Comparison of ENCODE assay signal across 8 mouse cellular contexts in the genomic region with DNA sequence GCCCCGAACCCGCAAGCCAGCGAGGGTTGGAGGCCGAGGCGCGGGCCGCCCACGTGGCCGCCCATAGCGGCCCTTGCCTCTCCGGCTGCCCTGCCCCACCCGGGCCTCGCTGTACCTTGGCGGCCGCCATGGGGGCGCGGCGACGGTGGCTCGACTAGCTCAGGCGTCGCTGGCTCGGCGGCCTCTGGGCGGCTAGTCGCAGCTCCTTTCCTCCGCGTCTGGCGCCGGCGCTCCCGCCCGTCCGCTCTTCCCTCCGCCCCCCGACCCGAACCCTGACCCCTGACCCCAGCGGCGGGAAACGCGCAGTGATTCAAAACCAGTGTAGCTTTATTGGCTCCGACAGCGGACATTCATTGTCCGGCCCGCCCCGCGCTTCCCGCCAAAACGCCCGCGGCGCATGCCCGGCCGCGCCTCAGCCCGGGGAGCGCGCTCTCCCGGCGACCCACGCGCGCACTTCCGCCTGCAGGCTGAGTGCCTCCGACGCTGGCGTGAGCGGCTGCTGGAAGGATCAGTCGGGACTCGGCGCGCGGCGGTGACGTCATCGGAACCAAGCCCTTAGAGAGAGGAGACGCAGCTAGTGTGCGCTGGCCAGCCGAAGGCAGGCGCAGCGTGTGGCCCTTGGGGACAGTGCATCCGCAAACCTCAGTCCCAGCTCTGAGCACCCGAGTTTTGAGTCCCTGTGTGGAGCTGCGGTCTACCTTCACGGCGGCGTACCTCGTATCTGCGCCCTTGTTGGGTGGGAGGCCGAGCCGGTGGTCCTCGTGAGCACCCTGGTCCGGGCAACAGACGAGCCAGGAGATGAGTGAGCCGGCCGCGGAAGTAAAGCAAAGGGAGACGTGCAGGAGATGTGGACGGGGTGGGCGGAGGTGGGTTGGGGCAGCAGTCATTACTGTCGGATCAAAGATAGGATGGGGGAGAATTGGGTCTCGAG. TPM values are rescaled to one million over a fixed set of nuclear protein-coding genes. Genes with fewer than 3 reads are reported as not detected.
A peak's percentile ranks its signal among the peaks of the same experiment; 100 is the strongest.
DNase-seq lines count a peak whose midpoint lies in the region; ATAC-seq and TF ChIP-seq lines count a peak whose summit lies in the region.

A gene (plus strand): TSS at position 247 of the 931 bp plus-strand sequence.
A gene (minus strand): TSS at position 300 of the 931 bp plus-strand sequence.

- peaks cover 65% of the 10 kb centered on the region for H3K36me3 ChIP-seq in ES-Bruce4 (ENCODE audit: control insufficient read depth, insufficient read depth, low read length, poor library complexity, severe bottlenecking)
- peaks cover 69% of the 10 kb centered on the region for H3K36me3 ChIP-seq in forebrain, embryonic 13.5 days (ENCODE audit: poor library complexity, severe bottlenecking)
- peaks cover 56% of the 10 kb centered on the region for H3K36me3 ChIP-seq in liver, postnatal 0 days (replicated peaks; ENCODE audit: insufficient read depth, low read length)
- H3K36me3 ChIP-seq in neural tube, embryonic 14.5 days (ENCODE audit: control insufficient read depth, insufficient read depth, low read length): peaks cover 30% of the 10 kb centered on the region

- H3K27ac ChIP-seq in ES-Bruce4 (ENCODE audit: insufficient read depth, low read length): peak within 1 kb of the TSS; percentile 24; the same call in 1 of the 2 replicates
- H3K27ac ChIP-seq in forebrain, embryonic 13.5 days: peak within 1 kb of the TSS; percentile 89
- H3K27ac ChIP-seq in liver, postnatal 0 days (ENCODE audit: low read depth): peak within 1 kb of the TSS; percentile 92
- peak within 1 kb of the TSS; percentile 93 for H3K27ac ChIP-seq in neural tube, embryonic 14.5 days (ENCODE audit: low read depth, low read length)

- TF ChIP-seq EP300 in ES-Bruce4 (IDR thresholded peaks at IDR 0.05; ENCODE audit: insufficient read depth, low read depth, low read length): peak; percentile 34; the same call in 1 of the 2 replicates
- peak; percentile 59 for TF ChIP-seq EP300 in liver, postnatal 0 days (IDR thresholded peaks at IDR 0.05; ENCODE audit: low read depth)

- H3K9ac ChIP-seq in ES-Bruce4 (ENCODE audit: low read depth, poor library complexity, severe bottlenecking): peak within 1 kb of the TSS; percentile 99
- peak within 1 kb of the TSS; percentile 92 for H3K9ac ChIP-seq in forebrain, embryonic 13.5 days
- H3K9ac ChIP-seq in liver, postnatal 0 days (replicated peaks): peak within 1 kb of the TSS; percentile 86
- peak within 1 kb of the TSS; percentile 89 for H3K9ac ChIP-seq in neural tube, embryonic 14.5 days (replicated peaks; ENCODE audit: low read depth, low read length)

- no peak for TF ChIP-seq CTCF in ES-Bruce4 (IDR thresholded peaks at IDR 0.05; ENCODE audit: low read depth, low read length)
- TF ChIP-seq CTCF in liver, postnatal 0 days (IDR thresholded peaks at IDR 0.05; ENCODE audit: low read depth): no peak

- peak; percentile 88 for ATAC-seq in cerebellum, adult (ENCODE audit: insufficient number of reproducible peaks, low FRiP score, low TSS enrichment)
- ATAC-seq in forebrain, embryonic 13.5 days: peak; percentile 96
- peak; percentile 95 for ATAC-seq in liver, postnatal 0 days
- ATAC-seq in neural tube, embryonic 14.5 days (ENCODE audit: low read depth): peak; percentile 97

- peak; percentile 99 for DNase-seq in heart, postnatal 10 days
- DNase-seq in large intestine, adult 2 months (ENCODE audit: low read depth, low spot score): peak; percentile 95
- DNase-seq in liver, postnatal 0 days: peak; percentile 99
- peak; percentile 99 for DNase-seq in testis, postnatal 10 days (ENCODE audit: low spot score)

- WGBS in forebrain, embryonic 13.5 days: under 1% methylated on average over 101 of the region's 102 CpGs
- under 1% methylated on average over 102 of the region's 102 CpGs for WGBS in large intestine, adult 2 months
- under 1% methylated on average over 95 of the region's 102 CpGs for WGBS in liver, postnatal 0 days (ENCODE audit: insufficient replicate concordance)
- under 1% methylated on average over 89 of the region's 102 CpGs for WGBS in neural tube, embryonic 14.5 days

- H3K9me3 ChIP-seq in ES-Bruce4 (replicated peaks; ENCODE audit: control insufficient read depth, insufficient read depth, low read length, poor library complexity, severe bottlenecking): no peaks in the 10 kb centered on the region
- no peaks in the 10 kb centered on the region for H3K9me3 ChIP-seq in forebrain, embryonic 13.5 days (replicated peaks)
- no peaks in the 10 kb centered on the region for H3K9me3 ChIP-seq in liver, postnatal 0 days (ENCODE audit: low read length)
- no peaks in the 10 kb centered on the region for H3K9me3 ChIP-seq in neural tube, embryonic 14.5 days (ENCODE audit: control insufficient read depth, low read length)

- H3K27me3 ChIP-seq in ES-Bruce4 (ENCODE audit: control insufficient read depth, insufficient read depth, low read length, poor library complexity, severe bottlenecking): no peaks in the 10 kb centered on the region
- H3K27me3 ChIP-seq in forebrain, embryonic 13.5 days: no peaks in the 10 kb centered on the region
- no peaks in the 10 kb centered on the region for H3K27me3 ChIP-seq in liver, postnatal 0 days (ENCODE audit: insufficient read depth, low read length)
- H3K27me3 ChIP-seq in neural tube, embryonic 14.5 days (ENCODE audit: control insufficient read depth, insufficient read depth, low read length): no peaks in the 10 kb centered on the region

- H3K4me1 ChIP-seq in ES-Bruce4 (ENCODE audit: control insufficient read depth, insufficient read depth, low read length): peaks cover 3% of the 10 kb centered on the region
- H3K4me1 ChIP-seq in forebrain, embryonic 13.5 days: peaks cover 48% of the 10 kb centered on the region
- peaks cover 27% of the 10 kb centered on the region for H3K4me1 ChIP-seq in liver, postnatal 0 days (ENCODE audit: insufficient read depth)
- H3K4me1 ChIP-seq in neural tube, embryonic 14.5 days (ENCODE audit: control insufficient read depth, insufficient read depth, low read length): peaks cover 29% of the 10 kb centered on the region

- intact Hi-C loops in heart, postnatal 10 days (cut with DNase I): no loop called here

- H3K4me3 ChIP-seq in ES-Bruce4 (ENCODE audit: low read depth, low read length): peak within 1 kb of the TSS; percentile 98
- H3K4me3 ChIP-seq in forebrain, embryonic 13.5 days: peak within 1 kb of the TSS; percentile 97
- peak within 1 kb of the TSS; percentile 83 for H3K4me3 ChIP-seq in liver, postnatal 0 days (ENCODE audit: low read depth, low read length)
- peak within 1 kb of the TSS; percentile 89 for H3K4me3 ChIP-seq in neural tube, embryonic 14.5 days (ENCODE audit: low read depth, low read length)

- TF ChIP-seq POLR2A in ES-Bruce4 (IDR thresholded peaks at IDR 0.05; ENCODE audit: insufficient read depth, low read length): peak; percentile 92

- peak within 1 kb of the TSS; percentile 98 for H3K4me2 ChIP-seq in forebrain, embryonic 13.5 days
- H3K4me2 ChIP-seq in liver, postnatal 0 days (ENCODE audit: low read depth, low read length): peak within 1 kb of the TSS; percentile 83
- peak within 1 kb of the TSS; percentile 95 for H3K4me2 ChIP-seq in neural tube, embryonic 14.5 days (ENCODE audit: low read depth, low read length)

RNA-seq across cellular contexts. Expression of the first gene that starts in this region (rescaled TPM):
- 46.1 and 51.7 TPM in 2 replicates for polyA plus RNA-seq in ES-Bruce4 (2011; ENCODE audit: insufficient read depth, insufficient read length, low read depth, missing spikeins)
- 116 and 126 TPM in 2 replicates for polyA plus RNA-seq in forebrain, embryonic 13.5 days (2015; fragmentation: Nextera tagmentation; extraction: Ambion mirVana)
- 10 to 100 TPM; 24.1 to 30.6 TPM for total RNA-seq in heart, postnatal 10 days (2021)
- 60.4 and 60.7 TPM in 2 replicates for polyA plus RNA-seq in large intestine, adult 2 months (2012; rRNA removed)
- 22.9 and 23.3 TPM in 2 replicates for polyA plus RNA-seq in liver, postnatal 0 days (2015; fragmentation: Nextera tagmentation; extraction: Ambion mirVana)
- 78.4 and 81.5 TPM in 2 replicates for polyA plus RNA-seq in neural tube, embryonic 14.5 days (2014; fragmentation: Nextera tagmentation; extraction: Ambion mirVana)

RNA-seq across cellular contexts. Expression of the second gene that starts in this region (rescaled TPM):
- 500 and 515 TPM in 2 replicates for polyA plus RNA-seq in ES-Bruce4 (2011; ENCODE audit: insufficient read depth, insufficient read length, low read depth, missing spikeins)
- 726 and 766 TPM in 2 replicates for polyA plus RNA-seq in forebrain, embryonic 13.5 days (2015; fragmentation: Nextera tagmentation; extraction: Ambion mirVana)
- 10 to 100 TPM; 79.1 to 82.9 TPM for total RNA-seq in heart, postnatal 10 days (2021)
- 51.4 and 55.8 TPM in 2 replicates for polyA plus RNA-seq in large intestine, adult 2 months (2012; rRNA removed)
- polyA plus RNA-seq in liver, postnatal 0 days (2015; fragmentation: Nextera tagmentation; extraction: Ambion mirVana): 156 and 160 TPM in 2 replicates
- polyA plus RNA-seq in neural tube, embryonic 14.5 days (2014; fragmentation: Nextera tagmentation; extraction: Ambion mirVana): 400 and 407 TPM in 2 replicates

Comparison
In these comparisons a context has a peak if more than half of its experiments do, and no peak if none do; other contexts are left out.
1. Peak in every context shown above with its lines: DNase-seq, ATAC-seq, H3K4me3 ChIP-seq and H3K27ac ChIP-seq.
2. H3K27ac ChIP-seq: peak in every context shown above with its lines; median percentile 93 in neural tube, embryonic 14.5 days; 92 in liver, postnatal 0 days; 89 in forebrain, embryonic 13.5 days; 24 in ES-Bruce4.